Mouse (Mus musculus) erythroblast, embryonic 14.5 days (primary cell): Measurements from ENCODE around the gene Gm44579. TPM values are rescaled to one million over a fixed set of nuclear protein-coding genes. Genes with fewer than 3 reads are reported as not detected.
A peak's percentile ranks its signal among the peaks of the same experiment; 100 is the strongest.

ENCODE experiments used
- H3K27me3 ChIP-seq: 2 replicates; pipeline ENCODE4 v1.6.1; 2012; ENCODE audit warnings: inconsistent platforms; ENCODE audit not compliant: control insufficient read depth
- H3K36me3 ChIP-seq: 2 replicates; pipeline ENCODE4 v1.6.1; 2012; ENCODE audit warnings: mild to moderate bottlenecking, inconsistent platforms; ENCODE audit not compliant: control insufficient read depth
- H3K4me1 ChIP-seq: 2 replicates; pipeline ENCODE4 v1.6.1; 2012; ENCODE audit warnings: inconsistent platforms; ENCODE audit not compliant: control insufficient read depth
- H3K4me3 ChIP-seq: replicated peaks from 2 replicates; pipeline ENCODE3; 2012; ENCODE audit warnings: moderate library complexity, mild to moderate bottlenecking, inconsistent platforms
- H3K9me3 ChIP-seq: 2 replicates; pipeline ENCODE4 v1.6.1; 2012; ENCODE audit warnings: low read length, inconsistent platforms, mixed read lengths; ENCODE audit not compliant: control insufficient read depth
- GATA1 ChIP-seq: IDR thresholded peaks from 2 replicates; pipeline ENCODE4 v1.6.1; 2012; ENCODE audit warnings: low read length, inconsistent platforms, mixed read lengths
- TAL1 ChIP-seq: IDR thresholded peaks from 3 replicates; pipeline ENCODE4 v1.6.1; 2012; ENCODE audit warnings: low read length, inconsistent platforms, mixed read lengths
- polyA plus RNA-seq: library from polyadenylated mRNA; stranded (reverse); fragments of >175 nt; gene quantifications from 2 replicates; pipeline ENCODE4 v1.2.3, GENCODE M21; 2012

The Gm44579 gene
- polyA plus RNA-seq, 1 experiment = not detected

- no peaks in the 10 kb centered on the region for H3K27me3 ChIP-seq
- H3K4me3 ChIP-seq = no peak overlapping the region
- H3K4me1 ChIP-seq = no peaks in the 10 kb centered on the region
- TF ChIP-seq GATA1 (no peak), TAL1 (no peak)
- H3K36me3 ChIP-seq = no peaks in the 10 kb centered on the region
- H3K9me3 ChIP-seq = no peaks in the 10 kb centered on the region
Measured at GRCm38 (mm10) chr15:98213336-98213870, 7.4 kb downstream of the Gm44579 start.

- Histone ChIP-seq H3K4me1 (no peaks in the 10 kb centered on the region), H3K36me3 (no peaks in the 10 kb centered on the region), H3K4me3 (no peak overlapping the region), H3K27me3 (no peaks in the 10 kb centered on the region), H3K9me3 (no peaks in the 10 kb centered on the region)
- no peak for TF ChIP-seq GATA1
- no peak for TF ChIP-seq TAL1
Measured at GRCm38 (mm10) chr15:98209676-98210075, 11.1 kb downstream of the Gm44579 start.

- H3K36me3 ChIP-seq = no peaks in the 10 kb centered on the region
- no peak within 1 kb of the TSS for H3K4me3 ChIP-seq
- H3K4me1 ChIP-seq = no peaks in the 10 kb centered on the region
- no peaks in the 10 kb centered on the region; the same call in 1 of the 2 replicates for H3K27me3 ChIP-seq
- no peaks in the 10 kb centered on the region for H3K9me3 ChIP-seq
- TF ChIP-seq GATA1 (no peak), TAL1 (no peak)
Measured at GRCm38 (mm10) chr15:98195442-98195841, 25.3 kb downstream of the Gm44579 start, which contains the start of gene Olfr288. Olfr288 (minus strand) TSS chr15:98195542.

- Histone ChIP-seq H3K36me3 (no peaks in the 10 kb centered on the region), H3K27me3 (peaks cover 27% of the 10 kb centered on the region), H3K4me3 (no peak overlapping the region), H3K9me3 (no peaks in the 10 kb centered on the region), H3K4me1 (peaks cover 11% of the 10 kb centered on the region)
- TF ChIP-seq GATA1 = no peak
- TF ChIP-seq TAL1 = no peak
Measured at GRCm38 (mm10) chr15:98184456-98184855, 36.3 kb downstream of the Gm44579 start.

- Histone ChIP-seq H3K4me3 (no peak overlapping the region), H3K36me3 (no peaks in the 10 kb centered on the region), H3K9me3 (no peaks in the 10 kb centered on the region), H3K27me3 (peaks cover 39% of the 10 kb centered on the region), H3K4me1 (peaks cover 11% of the 10 kb centered on the region)
- TF ChIP-seq GATA1 = no peak
- TF ChIP-seq TAL1 = no peak
Measured at GRCm38 (mm10) chr15:98181856-98182570, 38.8 kb downstream of the Gm44579 start.

- Histone ChIP-seq H3K4me1 (peaks cover 11% of the 10 kb centered on the region), H3K36me3 (no peaks in the 10 kb centered on the region), H3K27me3 (peaks cover 44% of the 10 kb centered on the region), H3K4me3 (peak overlapping the region; percentile 61), H3K9me3 (no peaks in the 10 kb centered on the region)
- TF ChIP-seq TAL1 (no peak), GATA1 (peak; percentile 44)
Measured at GRCm38 (mm10) chr15:98181132-98181711, 39.6 kb downstream of the Gm44579 start.

- Histone ChIP-seq H3K4me3 (peak overlapping the region; percentile 61), H3K4me1 (peaks cover 11% of the 10 kb centered on the region), H3K9me3 (no peaks in the 10 kb centered on the region), H3K27me3 (peaks cover 44% of the 10 kb centered on the region), H3K36me3 (no peaks in the 10 kb centered on the region)
- TF ChIP-seq TAL1 (no peak), GATA1 (no peak)
Measured at GRCm38 (mm10) chr15:98180567-98181131, 40.1 kb downstream of the Gm44579 start.

- no peaks in the 10 kb centered on the region for H3K9me3 ChIP-seq
- H3K4me3 ChIP-seq = no peak overlapping the region
- peaks cover 53% of the 10 kb centered on the region for H3K27me3 ChIP-seq
- peaks cover 11% of the 10 kb centered on the region for H3K4me1 ChIP-seq
- no peaks in the 10 kb centered on the region for H3K36me3 ChIP-seq
- no peak for TF ChIP-seq TAL1
- TF ChIP-seq GATA1 = no peak
Measured at GRCm38 (mm10) chr15:98177320-98177719, 43.5 kb downstream of the Gm44579 start.

- Histone ChIP-seq H3K4me1 (no peaks in the 10 kb centered on the region), H3K9me3 (no peaks in the 10 kb centered on the region), H3K36me3 (no peaks in the 10 kb centered on the region), H3K4me3 (no peak overlapping the region), H3K27me3 (peaks cover 56% of the 10 kb centered on the region)
- TF ChIP-seq TAL1 (no peak), GATA1 (no peak)
Measured at GRCm38 (mm10) chr15:98173821-98174220, 47.0 kb downstream of the Gm44579 start.
